Mouse (Mus musculus) neural tube, embryonic 11.5 days (tissue): ENCODE measurements around the gene Sbno1. TPM values are rescaled to one million over a fixed set of nuclear protein-coding genes. Genes with fewer than 3 reads are reported as not detected.

Experiments
- microRNA-seq: library from miRNA; unstranded; fragments of <30 nt; microRNA quantifications from one replicate; pipeline ENCODE4, GENCODE M21; 2016
- polyA plus RNA-seq: library from polyadenylated mRNA; unstranded; fragments of >200 nt; fragmentation: Nextera tagmentation; extraction: Ambion mirVana; gene quantifications from 2 replicates; pipeline ENCODE4 v1.2.1, GENCODE M21; 2014

The Sbno1 gene
- polyA plus RNA-seq, 1 experiment from 2014 or later, result 88.2 TPM

Small RNA genes lying within 50 kb of the gene (microRNA-seq; reads per million reads assigned to microRNA genes)
- gene Gm27486, result not detected

Other genes starting within 250 kb of the Sbno1 start
- gene Pitpnm2, start 176.2 kb downstream of the Sbno1 start, polyA plus RNA-seq, result 5.5 and 5.7 TPM in 2 replicates
- gene Mphosph9, start 98.0 kb downstream of the Sbno1 start, polyA plus RNA-seq, result 16.5 and 17.3 TPM in 2 replicates
- gene 2810006K23Rik, start 97.9 kb downstream of the Sbno1 start, polyA plus RNA-seq, result 21.7 and 23.0 TPM in 2 replicates
- gene Cdk2ap1, start 62.9 kb downstream of the Sbno1 start, polyA plus RNA-seq, result 431 and 462 TPM in 2 replicates
- 115 and 121 TPM in 2 replicates for gene Kmt5a, start 13.9 kb upstream of the Sbno1 start, polyA plus RNA-seq
- gene Rilpl2, start 52.4 kb upstream of the Sbno1 start, polyA plus RNA-seq, result 19.0 and 20.9 TPM in 2 replicates
- 14.7 TPM in 2 replicates for gene Snrnp35, start 57.1 kb upstream of the Sbno1 start, polyA plus RNA-seq
- 21.3 and 23.2 TPM in 2 replicates for gene Rilpl1, start 105.4 kb upstream of the Sbno1 start, polyA plus RNA-seq
- 480 and 486 TPM in 2 replicates for gene Tmed2, start 114.7 kb upstream of the Sbno1 start, polyA plus RNA-seq
- 14.6 and 18.4 TPM in 2 replicates for gene Ddx55, start 126.9 kb upstream of the Sbno1 start, polyA plus RNA-seq
- 81.0 and 94.5 TPM in 2 replicates for gene Eif2b1, start 153.1 kb upstream of the Sbno1 start, polyA plus RNA-seq
- 73.3 and 83.0 TPM in 2 replicates for gene Gtf2h3, start 153.1 kb upstream of the Sbno1 start, polyA plus RNA-seq
- 50.4 and 51.0 TPM in 2 replicates for gene Atp6v0a2, start 202.6 kb upstream of the Sbno1 start, polyA plus RNA-seq